Mouse (Mus musculus) cortical plate, adult 2 months (tissue): ENCODE results near the gene Gm29094.
"Not testable (repeated sequence)": the region's sequence is repeated elsewhere in the genome, so short reads cannot be mapped to it uniquely, and the experiment has no call there.

ENCODE experiments used
- CTCF ChIP-seq: fragments of 200-500 bp; IDR thresholded peaks from 2 replicates; pipeline ENCODE4 v1.5.1; 2011; ENCODE audit warnings: mild to moderate bottlenecking, control low read depth, low read length; ENCODE audit not compliant: insufficient read depth; ENCODE audit errors: extremely low read depth
- POLR2A ChIP-seq: fragments of 200-500 bp; IDR thresholded peaks from 2 replicates; pipeline ENCODE4 v1.6.1; 2011; ENCODE audit warnings: mild to moderate bottlenecking, low read length, control low read depth; ENCODE audit not compliant: insufficient read depth; ENCODE audit errors: extremely low read depth

- TF ChIP-seq CTCF, POLR2A: not testable (repeated sequence)
Observed at GRCm38 (mm10) chr9:89198349-89198748, 830 bp upstream of the Gm29094 start.
